Mouse (Mus musculus) limb, embryonic 11.5 days (tissue): ENCODE results near the gene Prim2. TPM values are rescaled to one million over a fixed set of nuclear protein-coding genes. Genes with fewer than 3 reads are reported as not detected.

Experiments
- ATAC-seq: fragments of 200-750 bp; cut with Nextera tagmentation; 2 replicates; pipeline ENCODE4 v1.8.0; 2017; ENCODE audit warnings: low read depth; ENCODE audit not compliant: insufficient number of reproducible peaks, low FRiP score, low TSS enrichment
- DNase-seq: peaks from one replicate; pipeline ENCODE4 v3.0.0-alpha.2; 2015; ENCODE audit warnings: low spot score
- H3K27ac ChIP-seq: fragments of 300-500 bp; sonication (generic); replicated peaks from 2 replicates; pipeline ENCODE4 v1.5.1; 2014; ENCODE audit warnings: low read depth, mild to moderate bottlenecking, low read length
- H3K27me3 ChIP-seq: fragments of 300-500 bp; sonication (generic); 2 replicates; pipeline ENCODE4 v1.6.1; 2014; ENCODE audit warnings: mild to moderate bottlenecking, low read length, mixed read lengths; ENCODE audit not compliant: control insufficient read depth, insufficient read depth
- H3K36me3 ChIP-seq: fragments of 300-500 bp; sonication (generic); 2 replicates; pipeline ENCODE4 v1.6.1; 2014; ENCODE audit warnings: mild to moderate bottlenecking, low read length, moderate library complexity, mixed read lengths; ENCODE audit not compliant: control insufficient read depth, insufficient read depth
- H3K4me1 ChIP-seq: fragments of 300-500 bp; sonication (generic); 2 replicates; pipeline ENCODE4 v1.6.1; 2014; ENCODE audit warnings: low read length, mixed read lengths; ENCODE audit not compliant: control insufficient read depth, insufficient read depth
- H3K4me2 ChIP-seq: fragments of 300-500 bp; sonication (generic); 2 replicates; pipeline ENCODE4 v1.6.1; 2014; ENCODE audit warnings: low read depth, mild to moderate bottlenecking, moderate library complexity; ENCODE audit not compliant: severe bottlenecking
- H3K4me3 ChIP-seq: fragments of 300-500 bp; sonication (generic); 2 replicates; pipeline ENCODE4 v1.5.1; 2014; ENCODE audit warnings: low read depth, low read length
- H3K9ac ChIP-seq: fragments of 300-500 bp; sonication (generic); 2 replicates; pipeline ENCODE4 v1.6.1; 2014; ENCODE audit warnings: mild to moderate bottlenecking, low read length
- H3K9me3 ChIP-seq: fragments of 300-500 bp; sonication (generic); 2 replicates; pipeline ENCODE4 v1.6.1; 2016; ENCODE audit warnings: low read length; ENCODE audit not compliant: control insufficient read depth
- WGBS: fragments of 180-500 bp; shearing (Covaris S2); extraction: QIAGEN DNeasy Blood & Tissue Kit; methylation state at CpG from one replicate; pipeline ENCODE4 v1.1.7; 2014; 5-methylcytosine and 5-hydroxymethylcytosine counted together
- polyA plus RNA-seq: library from polyadenylated mRNA; unstranded; fragments of >200 nt; fragmentation: Nextera tagmentation; extraction: Ambion mirVana; gene quantifications from 2 replicates; pipeline ENCODE4 v1.2.1, GENCODE M21; 2014

The Prim2 gene
- polyA plus RNA-seq, 1 experiment from 2014 or later = 50.5 TPM

GRCm38 (mm10) chr1:33594966-33595365, 74.6 kb downstream of the Prim2 start:
- ATAC-seq = no peak

GRCm38 (mm10) chr1:33593718-33594388, 75.7 kb downstream of the Prim2 start:
- H3K4me2 ChIP-seq = no peak overlapping the region
- H3K9ac ChIP-seq = no peak overlapping the region
- no peaks in the 10 kb centered on the region for H3K9me3 ChIP-seq
- H3K27ac ChIP-seq = no peak overlapping the region
- WGBS = 93% methylated on average over 4 of the region's 4 CpGs
- H3K27me3 ChIP-seq = no peaks in the 10 kb centered on the region
- DNase-seq = no peak
- no peak overlapping the region for H3K4me3 ChIP-seq
- H3K36me3 ChIP-seq = no peaks in the 10 kb centered on the region; the same call in 1 of the 2 replicates
- no peaks in the 10 kb centered on the region for H3K4me1 ChIP-seq
- no peak for ATAC-seq

More at GRCm38 (mm10) chr1:33594966-33595365, 74.6 kb downstream of the Prim2 start:
- 97% methylated on average over 2 of the region's 2 CpGs for WGBS
- Histone ChIP-seq H3K4me1 (no peaks in the 10 kb centered on the region), H3K4me3 (no peak overlapping the region), H3K27me3 (no peaks in the 10 kb centered on the region), H3K9me3 (no peaks in the 10 kb centered on the region), H3K27ac (no peak overlapping the region), H3K9ac (no peak overlapping the region), H3K4me2 (no peak overlapping the region), H3K36me3 (no peaks in the 10 kb centered on the region; the same call in 1 of the 2 replicates)
- no peak for DNase-seq

GRCm38 (mm10) chr1:33591997-33592608, 77.5 kb downstream of the Prim2 start:
- WGBS = 95% methylated on average over 7 of the region's 7 CpGs
- Histone ChIP-seq H3K27ac (no peak overlapping the region), H3K4me1 (no peaks in the 10 kb centered on the region), H3K36me3 (no peaks in the 10 kb centered on the region), H3K4me3 (no peak overlapping the region), H3K9ac (no peak overlapping the region), H3K4me2 (no peak overlapping the region), H3K9me3 (no peaks in the 10 kb centered on the region), H3K27me3 (no peaks in the 10 kb centered on the region)
- ATAC-seq = no peak
- no peak for DNase-seq

GRCm38 (mm10) chr1:33590556-33591411, 78.8 kb downstream of the Prim2 start:
- ATAC-seq (no peak), DNase-seq (no peak)
- Histone ChIP-seq H3K4me2 (no peak overlapping the region), H3K27ac (no peak overlapping the region), H3K9ac (no peak overlapping the region), H3K9me3 (no peaks in the 10 kb centered on the region), H3K36me3 (no peaks in the 10 kb centered on the region), H3K27me3 (no peaks in the 10 kb centered on the region), H3K4me1 (no peaks in the 10 kb centered on the region), H3K4me3 (no peak overlapping the region)
- 77% methylated on average over 8 of the region's 8 CpGs for WGBS

- Histone ChIP-seq H3K9me3 (no peaks in the 10 kb centered on the region), H3K9ac (no peak overlapping the region), H3K4me3 (no peak overlapping the region), H3K36me3 (no peaks in the 10 kb centered on the region), H3K27ac (no peak overlapping the region), H3K4me1 (no peaks in the 10 kb centered on the region), H3K4me2 (no peak overlapping the region), H3K27me3 (no peaks in the 10 kb centered on the region)
- ATAC-seq (no peak), DNase-seq (no peak)
- 48% methylated on average over 2 of the region's 2 CpGs for whole genome bisulfite sequencing
These were observed 80.1 kb downstream of the Prim2 start for GRCm38 (mm10) chr1:33589531-33589930.

GRCm38 (mm10) chr1:33588557-33588956, 81.0 kb downstream of the Prim2 start:
- Histone ChIP-seq H3K9ac (no peak overlapping the region), H3K4me3 (no peak overlapping the region), H3K36me3 (no peaks in the 10 kb centered on the region), H3K27me3 (no peaks in the 10 kb centered on the region), H3K27ac (no peak overlapping the region), H3K4me2 (no peak overlapping the region), H3K4me1 (no peaks in the 10 kb centered on the region), H3K9me3 (no peaks in the 10 kb centered on the region)
- DNase-seq = no peak
- WGBS = 30% methylated on average over 6 of the region's 6 CpGs
- ATAC-seq = no peak

GRCm38 (mm10) chr1:33584590-33584978, 85.0 kb downstream of the Prim2 start:
- Histone ChIP-seq H3K27ac (no peak overlapping the region), H3K4me1 (no peaks in the 10 kb centered on the region), H3K36me3 (no peaks in the 10 kb centered on the region), H3K4me2 (no peak overlapping the region), H3K27me3 (no peaks in the 10 kb centered on the region), H3K9me3 (no peaks in the 10 kb centered on the region), H3K9ac (no peak overlapping the region), H3K4me3 (no peak overlapping the region)
- ATAC-seq = no peak
- no peak for DNase-seq

GRCm38 (mm10) chr1:33583817-33584589, 85.6 kb downstream of the Prim2 start:
- H3K36me3 ChIP-seq = no peaks in the 10 kb centered on the region
- no peak overlapping the region for H3K4me3 ChIP-seq
- DNase-seq = no peak
- no peak overlapping the region for H3K9ac ChIP-seq
- ATAC-seq = no peak
- 82% methylated on average over 7 of the region's 7 CpGs for WGBS
- H3K4me1 ChIP-seq = no peaks in the 10 kb centered on the region
- H3K27ac ChIP-seq = no peak overlapping the region
- no peaks in the 10 kb centered on the region for H3K9me3 ChIP-seq
- H3K27me3 ChIP-seq = no peaks in the 10 kb centered on the region
- no peak overlapping the region for H3K4me2 ChIP-seq
